Mouse (Mus musculus) T-helper 17 cell (primary cell): ENCODE measurements around the gene Rars2.

Experiments used
- in situ Hi-C, 2 experiments: fragments of 300-600 bp; cut with MboI, MseI; formaldehyde crosslinking; loops; 1 replicate in 1 of 2; 2 replicates in 1 of 2; pipeline ENCODE4 v1.15.1; 2025; ENCODE audit warnings: high pct_unique_total_duplicates in 2 of 2

Rars2 gene

DNA sequence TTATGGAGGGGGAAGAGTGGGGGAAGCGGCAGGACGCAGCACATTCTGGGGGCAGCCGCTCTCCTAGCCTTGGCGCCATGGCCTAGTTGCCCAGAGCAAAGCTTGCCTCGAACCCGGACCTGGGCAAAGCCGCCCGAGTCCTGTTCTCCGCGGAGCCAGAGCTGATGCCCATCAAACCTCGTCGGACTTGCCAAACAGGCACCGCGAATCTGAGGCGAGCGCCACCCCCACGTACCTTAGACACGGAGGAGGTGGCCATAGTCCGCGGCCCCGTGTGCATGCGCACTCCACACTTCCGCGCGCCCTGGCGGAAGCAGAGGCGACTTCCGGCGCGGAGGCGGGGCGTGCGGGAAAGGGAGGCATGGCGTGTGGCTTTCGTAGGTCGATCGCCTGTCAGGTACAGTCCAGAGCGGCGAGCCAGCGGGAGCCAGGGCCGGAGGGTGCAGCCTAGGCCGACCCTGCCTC, at the start of gene Rars2, which contains the start of gene Orc3:
Rars2 (plus strand) TSS at position 328 of the 465 bp plus-strand sequence.
Orc3 (minus strand) TSS at position 315 of the 465 bp plus-strand sequence.
- in situ Hi-C loops: loop anchor here in 1 of 2 experiments (25.0 kb wide), 1 partner anchor 1877 kb away; no protein-coding TSS in a partner anchor

DNA sequence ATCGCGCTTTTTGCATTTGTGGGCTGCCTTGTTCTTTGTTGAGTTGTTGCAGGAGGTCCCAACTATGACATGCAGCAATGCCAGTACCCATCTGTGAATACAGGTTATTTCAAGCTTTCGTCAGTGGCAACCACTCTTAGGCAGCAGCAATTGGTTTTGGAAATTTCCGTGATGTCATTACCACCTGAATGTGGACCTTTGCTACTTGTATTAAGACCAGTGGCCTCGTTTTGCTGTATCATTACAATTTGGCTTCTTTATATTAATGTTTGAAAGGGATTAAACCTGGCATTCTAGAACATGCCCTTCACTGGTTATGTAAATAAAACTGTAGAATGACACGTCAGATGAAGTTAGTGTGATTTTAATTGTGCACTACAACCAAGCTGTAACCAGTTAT, 48.5 kb upstream of the Rars2 start:
- in situ Hi-C loops: loop anchor here in 1 of 2 experiments (25.0 kb wide), 1 partner anchor 1854 kb away; no protein-coding TSS in a partner anchor

DNA sequence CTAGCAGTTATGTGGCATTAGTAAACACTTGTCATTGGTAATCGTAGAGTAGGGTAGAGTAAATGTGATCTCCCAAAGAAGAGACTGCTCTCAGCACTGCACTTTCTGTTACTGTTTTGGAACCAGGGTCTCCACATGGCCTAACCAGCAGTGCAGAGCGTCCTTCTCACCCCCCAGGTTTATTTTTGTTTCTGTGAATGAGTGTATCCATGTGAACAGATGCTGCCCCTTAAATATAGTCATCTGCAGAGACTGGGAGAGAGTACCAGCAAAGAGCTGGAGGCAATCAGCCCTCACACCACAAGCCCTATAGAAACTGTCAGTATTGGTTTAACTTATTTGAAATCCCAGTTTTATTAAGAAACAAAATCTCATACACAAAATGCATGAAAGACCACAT, 41.9 kb upstream of the Rars2 start:
- in situ Hi-C loops: loop anchor here in 1 of 2 experiments (25.0 kb wide), 1 partner anchor 1861 kb away; no protein-coding TSS in a partner anchor

DNA sequence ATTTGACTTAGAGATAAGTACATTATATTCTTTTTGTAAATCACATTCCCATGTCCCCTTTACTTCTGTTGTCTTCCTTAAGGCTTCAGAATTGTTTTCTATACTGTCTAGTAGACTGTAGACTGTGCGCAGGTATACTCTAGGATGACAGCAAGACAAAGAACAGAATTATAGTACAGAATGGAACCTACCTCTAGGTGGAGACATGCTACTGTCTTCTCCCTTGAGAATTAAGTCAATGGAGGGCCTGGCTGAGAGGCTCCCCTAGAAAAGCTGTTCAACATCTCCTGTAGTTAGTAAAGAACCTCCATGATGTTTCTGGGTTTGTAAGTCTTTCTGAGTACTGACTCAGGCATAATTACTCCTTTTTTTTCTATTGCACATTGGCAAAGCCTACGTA, 37.7 kb upstream of the Rars2 start:
- in situ Hi-C loops: loop anchor here in 1 of 2 experiments (25.0 kb wide), 1 partner anchor 635 kb away; no protein-coding TSS in a partner anchor

DNA sequence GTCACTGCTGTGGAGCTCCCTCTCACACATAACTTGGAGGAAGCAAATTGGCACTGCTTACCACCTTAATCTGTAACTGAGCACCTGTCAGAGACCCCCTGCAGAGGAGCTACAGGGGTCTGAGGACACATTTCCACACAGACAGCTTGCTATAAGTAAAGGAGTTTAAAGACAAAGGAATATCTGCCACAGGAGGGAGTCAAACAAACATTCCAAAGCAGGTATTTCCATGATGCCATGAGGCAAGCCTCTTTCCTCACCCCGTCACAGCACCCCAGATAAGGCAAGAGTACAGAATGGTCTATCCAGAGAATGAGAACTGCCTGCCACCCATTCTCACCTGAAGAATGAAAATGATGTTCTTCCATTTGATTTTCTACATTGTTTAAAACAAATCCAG, 35.5 kb upstream of the Rars2 start:
- in situ Hi-C loops: loop anchor here in 1 of 2 experiments (25.0 kb wide), 1 partner anchor 633 kb away; no protein-coding TSS in a partner anchor

DNA sequence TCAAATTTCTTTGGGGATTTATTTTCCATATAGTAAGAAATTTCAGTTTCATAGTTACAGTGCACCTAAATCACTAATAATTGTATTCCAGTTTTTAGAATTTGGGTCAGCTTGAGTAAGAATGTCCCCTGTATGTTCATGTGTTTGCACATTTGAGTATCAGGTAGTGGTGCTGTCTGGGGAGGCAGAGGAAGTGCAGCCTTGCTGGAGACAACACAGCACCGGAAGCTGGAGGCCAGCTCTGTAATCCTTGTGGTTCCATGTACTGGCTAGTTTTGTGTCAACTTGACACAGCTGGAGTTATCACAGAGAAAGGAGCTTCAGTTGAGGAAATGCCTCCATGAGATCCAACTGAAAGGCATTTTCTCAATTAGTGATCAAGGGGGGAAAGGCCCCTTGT, 33.3 kb upstream of the Rars2 start:
- in situ Hi-C loops: loop anchor here in 1 of 2 experiments (25.0 kb wide), 1 partner anchor 631 kb away; no protein-coding TSS in a partner anchor

DNA sequence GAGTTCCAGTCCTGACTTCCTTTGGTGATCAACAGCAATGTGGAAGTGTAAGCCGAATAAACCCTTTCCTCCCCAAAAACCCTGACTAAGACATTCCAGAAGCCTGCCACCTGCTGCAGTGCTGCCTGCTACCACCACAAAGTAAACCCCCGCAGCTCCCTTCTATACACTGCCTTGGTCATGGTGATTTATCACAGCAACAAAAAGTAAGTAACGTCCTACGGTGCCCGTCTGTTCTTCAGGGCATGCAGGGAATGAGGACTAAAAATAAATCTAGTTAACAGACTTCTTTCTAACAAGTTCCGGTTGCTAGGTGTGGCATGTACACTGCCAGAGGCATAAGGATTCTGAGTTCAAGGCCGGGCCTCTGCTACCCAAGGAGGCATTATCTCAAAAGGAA, 32.8 kb upstream of the Rars2 start:
- in situ Hi-C loops: loop anchor here in 1 of 2 experiments (25.0 kb wide), 1 partner anchor 630 kb away; no protein-coding TSS in a partner anchor

DNA sequence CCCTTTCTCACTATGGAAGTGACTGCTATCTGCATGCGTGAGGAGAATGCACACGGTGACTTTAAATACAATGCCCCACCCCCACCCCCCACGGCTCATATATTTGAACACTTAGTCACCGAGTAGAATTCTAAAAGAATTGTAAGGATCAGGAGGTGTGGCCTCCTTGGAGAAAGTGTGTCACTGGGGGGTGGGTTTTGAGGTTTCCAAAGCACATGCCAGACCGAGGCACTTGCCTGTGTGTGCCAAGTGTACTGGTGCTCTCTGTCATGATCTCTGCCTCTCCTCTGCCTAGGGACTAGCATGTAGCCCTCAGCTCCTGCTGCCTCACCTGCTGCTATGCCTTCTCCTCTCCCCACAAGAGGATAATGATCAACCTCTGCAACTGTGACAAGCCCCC, 32.3 kb upstream of the Rars2 start:
- in situ Hi-C loops: loop anchor here in 1 of 2 experiments (25.0 kb wide), 1 partner anchor 630 kb away; no protein-coding TSS in a partner anchor

DNA sequence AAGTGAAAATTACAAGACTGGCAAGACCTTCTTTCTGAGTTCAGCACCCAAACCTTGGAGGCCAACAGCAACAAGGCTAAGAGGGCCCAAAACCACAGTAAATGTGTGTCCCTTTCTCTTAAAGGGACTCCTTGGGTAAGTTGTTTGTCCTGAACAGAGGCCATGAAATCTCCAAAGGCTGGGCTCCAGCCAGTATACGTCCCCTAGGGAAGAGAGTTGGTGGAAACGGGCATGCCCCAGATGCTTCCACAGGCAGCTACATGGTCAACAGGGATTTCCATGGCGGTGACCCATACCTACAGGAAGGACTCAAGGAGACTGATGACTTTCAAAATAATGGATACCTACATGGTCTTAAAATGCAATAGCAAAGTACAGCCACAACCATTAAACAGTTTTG, 31.3 kb upstream of the Rars2 start:
- in situ Hi-C loops: loop anchor here in 1 of 2 experiments (25.0 kb wide), 1 partner anchor 629 kb away; no protein-coding TSS in a partner anchor

DNA sequence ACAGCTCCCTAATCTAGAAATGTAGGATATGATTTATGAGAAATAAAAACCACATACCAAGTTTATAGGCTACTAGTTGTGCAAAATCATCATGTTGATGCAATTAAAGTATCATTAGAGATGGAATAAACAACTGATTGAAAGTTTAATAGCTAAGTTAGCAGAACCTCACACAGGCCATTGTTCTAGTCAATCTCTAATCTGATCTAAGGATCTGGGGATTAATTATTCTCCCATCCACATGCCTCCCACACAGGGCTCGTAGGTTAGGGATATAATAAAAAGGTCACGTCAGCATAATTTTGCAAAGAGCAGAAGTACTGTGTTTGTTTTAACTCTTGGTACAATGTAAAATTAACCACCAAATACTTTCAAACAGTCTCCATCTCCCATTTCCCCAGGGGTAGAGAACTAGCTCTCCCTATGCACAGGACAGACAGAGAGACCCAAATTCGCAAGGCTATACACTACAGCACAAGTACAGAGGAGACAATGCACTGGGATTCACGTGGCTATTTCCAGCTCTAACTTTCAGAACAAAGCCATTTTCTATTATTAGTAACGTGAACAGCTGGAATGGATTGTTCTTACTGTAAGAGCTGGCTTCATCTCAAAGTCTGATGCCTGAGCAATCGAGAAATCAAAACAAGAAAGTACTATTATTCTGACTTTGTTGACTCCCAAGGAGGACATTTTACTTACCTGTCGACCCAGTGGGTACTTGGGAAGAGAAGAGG, 29.7 kb upstream of the Rars2 start:
- in situ Hi-C loops: loop anchor here in 1 of 2 experiments (25.0 kb wide), 1 partner anchor 627 kb away; no protein-coding TSS in a partner anchor

DNA sequence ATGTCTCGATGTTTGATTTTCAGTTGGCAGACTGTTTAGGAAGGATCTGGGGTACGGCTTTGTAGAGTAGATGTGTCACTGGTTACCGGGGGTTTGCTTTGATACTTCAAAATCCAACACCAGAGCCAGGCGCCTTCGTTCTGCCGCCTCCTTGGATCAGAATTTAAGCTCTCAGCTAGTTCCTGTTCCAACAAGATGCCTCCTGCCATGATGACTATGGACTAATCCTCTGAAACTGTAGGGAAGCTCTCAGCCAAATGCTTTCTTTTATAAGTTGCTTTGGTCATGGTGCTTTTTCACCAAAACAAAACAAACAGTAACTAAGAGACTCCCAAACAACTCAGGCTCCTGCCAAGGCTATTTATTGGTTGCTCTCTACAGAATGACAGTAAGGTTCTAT, 11.6 kb upstream of the Rars2 start:
- in situ Hi-C loops: loop anchor here in 1 of 2 experiments (25.0 kb wide), 1 partner anchor 1866 kb away; no protein-coding TSS in a partner anchor

DNA sequence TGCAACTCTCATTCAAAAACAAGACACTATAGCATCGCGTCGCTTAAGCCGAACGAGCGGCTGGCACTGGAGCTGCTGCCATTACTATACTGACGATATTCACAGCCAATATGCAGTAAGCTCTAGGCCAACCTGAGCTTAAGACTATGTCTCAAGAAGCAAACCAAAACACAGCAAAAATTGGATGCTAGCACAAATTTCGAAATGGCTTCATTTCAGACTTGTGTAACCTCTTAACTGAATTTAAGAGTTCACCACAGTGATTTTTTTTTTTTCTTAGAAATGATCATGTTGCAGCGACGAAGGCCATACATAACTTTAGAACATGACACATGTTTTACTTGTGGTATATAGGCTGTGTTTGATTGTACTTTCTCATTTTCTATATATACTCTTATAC, 8.1 kb upstream of the Rars2 start:
- in situ Hi-C loops: loop anchor here in 1 of 2 experiments (25.0 kb wide), 1 partner anchor 1869 kb away; no protein-coding TSS in a partner anchor

DNA sequence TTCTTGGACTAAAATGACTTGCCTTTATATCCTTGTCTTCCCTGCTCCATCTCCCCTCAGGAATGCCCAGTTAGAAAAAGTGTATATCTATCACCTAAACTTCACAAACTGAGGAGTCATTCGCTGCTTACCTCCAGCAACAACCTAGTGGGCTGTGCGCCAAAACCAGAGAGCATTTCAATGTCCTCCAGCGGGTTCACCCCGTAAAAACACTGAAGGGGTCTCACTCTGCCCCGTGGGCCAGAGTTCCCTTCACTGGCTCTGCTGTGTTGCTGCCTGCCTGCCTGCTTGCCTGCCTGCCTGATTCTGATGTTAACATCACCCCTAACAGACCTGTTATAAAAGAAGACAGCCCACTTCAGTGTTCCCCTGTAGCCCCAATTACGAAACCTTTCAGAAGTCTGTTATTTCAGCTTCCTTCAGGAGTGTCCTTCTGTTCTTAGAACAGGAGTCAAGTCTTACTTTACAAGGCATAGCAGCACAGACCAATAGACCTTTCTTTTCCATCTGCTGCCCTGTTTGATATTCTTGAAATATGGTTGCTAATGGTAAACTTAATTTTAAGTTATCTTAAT, 1.1 kb upstream of the Rars2 start:
- in situ Hi-C loops: loop anchor here in 1 of 2 experiments (25.0 kb wide), 1 partner anchor 1876 kb away; no protein-coding TSS in a partner anchor

DNA sequence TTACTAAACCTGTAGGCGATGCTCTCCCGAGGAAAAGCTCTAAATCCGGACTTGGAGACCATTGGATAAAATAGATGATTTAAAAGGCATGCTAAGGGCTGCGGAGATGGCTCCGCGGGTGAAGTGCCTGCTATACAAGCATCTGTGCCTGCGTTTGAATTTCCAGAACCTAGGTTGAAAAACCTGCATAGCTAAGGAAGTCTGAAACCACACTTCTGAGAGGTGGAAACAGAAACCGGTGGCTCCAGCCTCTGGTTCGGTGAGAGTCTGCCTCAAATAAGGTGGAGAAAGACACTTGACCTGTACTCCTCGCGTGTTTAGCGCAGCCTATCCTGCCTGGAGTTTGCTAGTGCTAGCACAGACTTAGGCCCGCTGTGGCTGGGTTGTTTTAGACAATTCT, 546 bp downstream of the Rars2 start:
- in situ Hi-C loops: loop anchor here in 1 of 2 experiments (25.0 kb wide), 1 partner anchor 1878 kb away; no protein-coding TSS in a partner anchor

DNA sequence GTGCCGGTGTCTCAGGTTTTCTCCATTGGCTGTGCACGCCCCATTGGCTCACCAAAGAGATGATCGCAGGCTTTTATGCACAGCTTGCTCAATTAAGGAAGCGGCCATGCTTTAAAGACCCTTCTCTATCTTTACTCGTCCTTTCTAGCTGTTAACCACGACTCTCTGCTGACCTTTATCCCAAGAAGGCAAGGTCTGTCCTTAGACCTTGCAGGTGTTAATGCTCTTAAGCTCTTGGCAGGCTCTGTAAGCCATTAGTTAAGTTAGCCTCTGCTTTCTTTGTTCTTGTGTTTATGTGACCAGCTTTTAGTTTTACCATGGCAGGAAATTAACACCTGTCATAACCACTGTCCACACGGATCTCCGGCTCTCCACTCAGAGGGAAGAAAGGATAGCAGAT, 1.4 kb downstream of the Rars2 start:
- in situ Hi-C loops: loop anchor here in 1 of 2 experiments (25.0 kb wide), 1 partner anchor 1879 kb away; no protein-coding TSS in a partner anchor

DNA sequence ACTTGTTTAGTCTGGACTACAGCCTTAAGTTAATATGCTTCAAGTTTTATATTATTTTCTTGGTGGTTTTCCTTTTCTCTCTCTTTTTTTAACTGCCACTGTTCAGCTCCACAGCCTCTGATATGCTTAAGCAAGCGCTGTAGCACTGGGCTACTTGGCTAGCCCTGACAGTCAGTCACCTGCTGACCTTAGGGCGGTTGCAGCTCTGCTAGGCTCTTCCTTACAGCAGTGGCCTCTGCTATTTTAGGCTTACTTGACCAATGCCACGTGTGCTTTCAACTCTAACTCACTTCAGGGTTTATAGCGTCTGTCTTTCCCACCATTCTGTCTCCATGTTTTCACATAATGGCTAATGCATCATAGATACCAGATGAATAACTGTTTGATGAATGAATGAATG, 10.8 kb downstream of the Rars2 start:
- in situ Hi-C loops: no loop called here

DNA sequence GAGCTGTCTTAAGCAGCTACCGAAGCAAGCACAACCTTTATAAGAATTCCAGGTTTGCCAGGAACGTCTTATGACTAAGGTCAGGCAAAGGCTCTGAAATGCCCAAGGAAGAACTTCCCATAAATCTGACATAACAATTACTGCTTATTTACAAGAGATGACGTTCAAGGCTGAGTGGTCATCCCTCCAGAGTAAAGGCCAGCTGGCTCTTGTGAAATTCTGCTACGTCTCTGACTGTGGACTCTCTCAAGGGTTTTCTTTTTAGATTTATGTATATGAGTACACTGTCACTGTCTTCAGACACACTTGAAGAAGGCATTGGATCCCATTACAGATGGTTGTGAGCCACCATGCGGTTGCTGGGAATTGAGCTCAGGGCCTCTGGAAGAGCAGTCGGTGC, 11.6 kb downstream of the Rars2 start:
- in situ Hi-C loops: no loop called here

DNA sequence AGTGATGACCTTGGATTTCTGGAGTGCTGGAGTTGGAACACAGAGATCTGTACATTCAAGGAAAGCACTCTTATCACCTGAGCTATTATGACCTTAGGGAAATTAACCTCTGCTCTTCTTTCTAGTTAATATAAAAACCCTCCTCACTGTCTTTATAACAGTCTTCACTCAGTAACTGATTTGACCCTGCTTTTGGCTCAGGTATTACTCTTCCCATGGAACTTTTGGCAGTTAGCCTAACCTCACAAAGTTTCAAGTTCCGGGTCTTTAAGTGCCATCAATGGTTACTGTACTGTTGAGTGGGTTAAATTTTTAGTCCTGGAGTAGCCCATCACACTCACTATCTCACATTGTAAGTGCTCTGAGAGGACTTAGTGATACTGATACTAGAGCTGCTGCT, 15.2 kb downstream of the Rars2 start:
- in situ Hi-C loops: no loop called here

DNA sequence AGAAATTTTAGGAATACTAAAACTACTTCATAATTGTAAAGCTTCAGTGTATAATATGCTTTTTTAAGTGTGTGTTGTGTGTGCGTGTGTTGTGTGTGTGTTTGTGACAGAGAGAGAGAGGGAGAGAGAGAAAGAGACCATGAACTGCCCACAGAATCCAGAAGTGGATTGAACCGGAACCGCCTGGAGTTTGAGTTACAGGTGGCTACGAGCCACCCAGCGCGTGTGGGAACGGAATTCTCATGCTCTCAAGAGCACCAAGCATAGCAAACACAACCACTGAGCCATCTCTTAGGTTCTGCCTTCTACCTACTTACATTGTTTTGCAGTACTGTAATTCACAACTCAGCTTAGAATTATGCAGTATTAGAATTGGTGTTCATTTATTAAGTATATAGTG, 19.4 kb downstream of the Rars2 start:
- in situ Hi-C loops: no loop called here

DNA sequence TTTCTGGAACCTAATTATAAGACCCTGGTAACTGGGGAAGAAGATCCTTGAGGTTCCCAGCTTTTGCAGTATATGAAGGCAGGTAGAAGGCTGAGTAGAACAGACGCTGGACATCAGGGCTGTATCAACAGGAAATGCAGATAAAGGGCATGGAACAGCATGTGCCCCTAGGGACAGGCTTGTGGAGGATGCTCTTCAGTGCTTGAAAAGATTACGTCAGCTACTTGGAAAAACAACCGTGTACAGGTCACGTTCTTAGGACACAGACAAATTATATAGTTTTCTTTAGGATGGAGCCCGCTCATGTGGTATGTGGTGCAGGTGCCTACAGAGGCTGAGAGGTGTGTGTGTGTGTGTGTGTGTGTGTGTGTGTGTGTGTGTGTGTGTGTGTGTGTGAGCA, 21.3 kb downstream of the Rars2 start:
- in situ Hi-C loops: no loop called here

DNA sequence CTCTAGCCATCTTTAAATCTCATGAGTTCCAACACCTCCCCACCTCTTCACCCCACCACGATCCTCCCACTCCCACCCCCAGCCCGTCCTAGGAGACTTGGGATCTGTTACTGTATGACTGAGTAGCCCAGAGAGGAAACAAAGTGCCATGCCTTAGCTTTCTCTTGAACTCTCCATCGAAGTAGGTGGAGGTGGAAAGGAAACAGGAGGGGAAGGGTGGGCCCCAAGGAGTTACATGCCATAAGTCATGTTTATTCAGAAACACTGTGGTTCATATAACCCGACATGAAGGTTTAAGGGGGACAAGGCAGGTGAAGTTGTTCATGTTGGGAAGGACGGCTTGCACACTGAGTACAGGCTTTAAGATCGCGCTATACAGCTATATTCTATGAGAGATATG, 22.6 kb downstream of the Rars2 start:
- in situ Hi-C loops: no loop called here

DNA sequence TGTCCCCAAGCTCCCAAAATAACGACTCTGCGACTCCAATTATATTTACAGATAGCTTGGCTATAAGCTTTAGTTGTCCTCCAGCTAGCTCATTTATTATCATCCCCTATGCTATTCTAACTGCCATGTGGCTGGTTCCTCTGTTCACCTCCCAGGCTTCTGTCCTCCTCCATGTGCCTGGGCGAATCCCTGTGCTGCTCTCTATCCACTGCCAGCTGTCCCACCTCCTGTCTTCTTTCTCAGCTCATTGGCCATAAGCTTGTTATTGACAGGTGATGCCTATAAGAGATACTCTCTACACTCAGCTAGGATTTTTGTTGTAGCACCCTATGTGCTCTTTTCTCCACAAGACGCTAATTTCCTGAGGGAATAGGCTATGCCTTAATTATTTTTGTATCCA, 23.1 kb downstream of the Rars2 start:
- in situ Hi-C loops: no loop called here
